14 mouse cellular contexts compared by ENCODE assay signal in the genomic region with DNA sequence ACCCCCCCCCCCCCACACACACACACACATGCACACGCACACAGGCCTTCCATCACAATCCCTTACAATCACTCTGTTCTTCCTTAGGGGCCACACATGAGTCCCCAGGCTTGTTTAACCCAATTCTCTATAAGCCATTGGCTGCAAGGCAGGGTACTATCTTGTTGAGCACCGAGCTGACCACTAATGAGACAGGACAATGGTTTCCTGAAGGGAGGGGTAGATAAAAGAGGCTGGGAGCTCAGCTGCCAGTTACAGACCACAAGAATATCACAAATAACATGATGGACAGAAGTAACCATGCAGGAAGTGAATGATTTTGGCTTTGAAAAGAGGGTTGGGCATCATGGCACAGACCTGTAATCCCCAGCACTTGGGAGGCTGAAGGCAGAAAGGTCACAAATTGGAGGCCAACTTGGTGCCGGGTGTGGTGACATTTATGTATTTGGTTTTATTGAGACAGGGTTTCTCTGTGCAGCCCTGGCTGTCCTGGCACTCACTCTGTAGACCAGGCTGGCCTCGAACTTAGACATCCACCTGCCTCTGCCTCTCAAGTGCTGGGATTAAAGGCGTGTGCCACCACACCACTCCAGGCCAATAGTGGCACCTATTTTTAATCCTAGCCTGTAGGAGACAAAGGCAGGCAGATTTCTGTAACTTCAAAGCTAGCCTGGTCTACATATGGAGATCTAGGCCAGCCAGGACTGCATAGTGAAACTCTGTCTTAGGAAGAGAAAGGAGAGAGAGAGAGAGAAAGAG. TPM values are rescaled to one million over a fixed set of nuclear protein-coding genes. Genes with fewer than 3 reads are reported as not detected.
DNase-seq lines count a peak whose midpoint lies in the region; ATAC-seq and TF ChIP-seq lines count a peak whose summit lies in the region.
"Had no signal": no experiment of that assay in that cellular context is flagged by ENCODE, and none has a peak within 500 bp of the region (broad histone marks: within the 10 kb centered on the region; RNA-seq: fewer than 3 reads in every experiment).

No protein-coding gene starts in this region.

- DNase-seq in gastrocnemius, adult 2 months: no peak
- no peak for DNase-seq in gastrocnemius, adult 18-20 months (ENCODE audit: low spot score)
- DNase-seq in layer of hippocampus, adult 2 months (ENCODE audit: low spot score in 2 of 2): no peak
- DNase-seq in layer of hippocampus, postnatal 10 days (ENCODE audit: low spot score in 2 of 2): no peak
- DNase-seq in MEL-GATA-1-ER (ENCODE audit: extremely low read depth, low read depth): peak; percentile 19
- DNase-seq in frontal cortex, postnatal 25 days (ENCODE audit: low spot score in 2 of 2): no peak
- DNase-seq in frontal cortex, postnatal 10 days (ENCODE audit: low spot score in 2 of 2): no peak

- H3K9ac ChIP-seq in limb, embryonic 12.5 days (replicated peaks): 0 out of 2 replicates have a peak overlapping the region, but pooled peaks have one; percentile 34
- H3K9ac ChIP-seq: forebrain, embryonic 13.5 days; hindbrain, embryonic 15.5 days; stomach, embryonic 15.5 days had no signal

- H3K4me3 ChIP-seq in gastrocnemius, adult 2 months: no peak overlapping the region
- H3K4me3 ChIP-seq in layer of hippocampus, adult 2 months: no peak overlapping the region
- H3K4me3 ChIP-seq in limb, embryonic 12.5 days (replicated peaks): no peak overlapping the region
- H3K4me3 ChIP-seq: forebrain, embryonic 13.5 days; hindbrain, embryonic 15.5 days; neural tube, embryonic 13.5 days; stomach, embryonic 15.5 days had no signal

- no peaks in the 10 kb centered on the region for H3K27me3 ChIP-seq in limb, embryonic 12.5 days
- H3K27me3 ChIP-seq: forebrain, embryonic 13.5 days; hindbrain, embryonic 15.5 days; neural tube, embryonic 13.5 days; stomach, embryonic 15.5 days had no signal

- H3K9me3 ChIP-seq in limb, embryonic 12.5 days: no peaks in the 10 kb centered on the region
- H3K9me3 ChIP-seq: forebrain, embryonic 13.5 days; hindbrain, embryonic 15.5 days; neural tube, embryonic 13.5 days; stomach, embryonic 15.5 days had no signal

- H3K4me2 ChIP-seq in limb, embryonic 12.5 days: no peak overlapping the region
- H3K4me2 ChIP-seq: forebrain, embryonic 13.5 days; hindbrain, embryonic 15.5 days; neural tube, embryonic 13.5 days; stomach, embryonic 15.5 days had no signal

- no peak for ATAC-seq in limb, embryonic 12.5 days (ENCODE audit: insufficient number of reproducible peaks, insufficient read depth, low FRiP score, low TSS enrichment, low read depth)

- peaks cover 38% of the 10 kb centered on the region for H3K4me1 ChIP-seq in limb, embryonic 12.5 days (replicated peaks)

- WGBS in limb, embryonic 12.5 days: 77% methylated on average over 5 of the region's 5 CpGs

- intact Hi-C loops in gastrocnemius, adult 2 months (cut with DNase I): loop anchor here (5.0 kb wide), 1 partner anchor 68 kb away; no protein-coding TSS in a partner anchor

- TF ChIP-seq CTCF in gastrocnemius, adult 2 months (IDR thresholded peaks at IDR 0.05): no peak
- TF ChIP-seq CTCF in layer of hippocampus, adult 2 months (conservative IDR thresholded peaks at IDR 0.05): no peak

- no peaks in the 10 kb centered on the region for H3K36me3 ChIP-seq in limb, embryonic 12.5 days
- H3K36me3 ChIP-seq: hindbrain, embryonic 15.5 days; neural tube, embryonic 13.5 days; stomach, embryonic 15.5 days had no signal

- H3K27ac ChIP-seq in gastrocnemius, adult 2 months: peak overlapping the region; percentile 86; the same call in 1 of the 2 replicates
- peak overlapping the region; percentile 89 for H3K27ac ChIP-seq in layer of hippocampus, adult 2 months
- peak overlapping the region; percentile 84 for H3K27ac ChIP-seq in limb, embryonic 12.5 days
- H3K27ac ChIP-seq: neural tube, embryonic 13.5 days had no signal

RNA-seq across cellular contexts. Expression of a gene that starts 21.2 kb away (rescaled TPM):
- 10 to 100 TPM; 30.5 to 42.2 TPM for total RNA-seq in gastrocnemius, adult 2 months (2021)
- 10 to 100 TPM; 23.0 to 25.4 TPM for total RNA-seq in gastrocnemius, adult 18-20 months (2021)
- total RNA-seq in layer of hippocampus, adult 2 months (2021): 10 to 100 TPM in 1 of 2 experiments, 1 to 10 TPM in 1; 8.5 to 10.8 TPM
- total RNA-seq in layer of hippocampus, postnatal 10 days (2021): 1 to 10 TPM; 6.5 to 7.0 TPM
- polyA plus RNA-seq in limb, embryonic 12.5 days (2016; fragmentation: Nextera tagmentation; extraction: Ambion mirVana): 32.9 and 37.4 TPM in 2 replicates

RNA-seq across cellular contexts. Expression of a gene that starts 44.9 kb away (rescaled TPM):
- not detected for total RNA-seq in gastrocnemius, adult 2 months (2021)
- not detected for total RNA-seq in gastrocnemius, adult 18-20 months (2021)
- total RNA-seq in layer of hippocampus, adult 2 months (2021): not detected
- total RNA-seq in layer of hippocampus, postnatal 10 days (2021): not detected
- not detected in 2 replicates for polyA plus RNA-seq in limb, embryonic 12.5 days (2016; fragmentation: Nextera tagmentation; extraction: Ambion mirVana)
- total RNA-seq: layer of hippocampus, postnatal 36 days; megakaryocyte-erythroid progenitor cell, adult 5-6 weeks had no signal
- polyA plus RNA-seq: forebrain, embryonic 13.5 days; hindbrain, embryonic 15.5 days; neural tube, embryonic 13.5 days had no signal
